Comparison of ENCODE assay signal across 23 mouse cellular contexts in the genomic region with DNA sequence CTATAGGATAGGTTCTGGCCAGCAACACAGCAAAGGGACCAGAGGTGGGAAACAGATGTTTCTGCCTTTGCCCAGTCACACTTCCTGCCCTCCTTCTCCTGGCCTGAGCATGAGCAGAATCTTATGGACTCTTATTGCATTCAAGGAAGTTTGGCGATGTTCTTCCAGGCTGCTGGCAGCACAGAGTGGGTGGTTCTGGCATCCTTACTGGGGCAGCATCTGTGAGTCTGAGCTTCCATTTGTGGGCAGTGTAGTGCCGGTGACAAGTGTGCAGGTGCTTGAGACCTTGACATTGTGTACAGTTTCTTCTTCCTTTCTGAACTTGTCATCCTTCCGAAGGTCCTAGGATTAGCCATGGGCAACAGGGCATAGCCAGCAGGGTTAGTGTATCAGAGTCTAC. TPM values are rescaled to one million over a fixed set of nuclear protein-coding genes. Genes with fewer than 3 reads are reported as not detected.
DNase-seq lines count a peak whose midpoint lies in the region; ATAC-seq lines count a peak whose summit lies in the region.
"Had no signal": no experiment of that assay in that cellular context is flagged by ENCODE, and none has a peak within 500 bp of the region (broad histone marks: within the 10 kb centered on the region; RNA-seq: fewer than 3 reads in every experiment).

No protein-coding gene starts in this region.

- H3K4me2 ChIP-seq in forebrain, embryonic 14.5 days (ENCODE audit: low read length) = no peak overlapping the region
- H3K4me2 ChIP-seq: heart, embryonic 15.5 days; midbrain, embryonic 13.5 days; neural tube, embryonic 12.5 days had no signal

- H3K27ac ChIP-seq in forebrain, embryonic 14.5 days (ENCODE audit: low read depth, low read length) = no peak overlapping the region
- H3K27ac ChIP-seq: heart, adult 2 months; heart, embryonic 15.5 days; kidney, postnatal 0 days; left cerebral cortex, adult 2 months; midbrain, embryonic 13.5 days; neural tube, embryonic 12.5 days had no signal

- no peak for ATAC-seq in forebrain, embryonic 14.5 days
- ATAC-seq: forebrain, embryonic 16.5 days; hindbrain, embryonic 16.5 days; intestine, postnatal 0 days; midbrain, embryonic 13.5 days had no signal

- peak; percentile 58 to 65 for DNase-seq in left cerebral cortex, adult 18-20 months (ENCODE audit: low spot score in 2 of 2)
- no peak for DNase-seq in left cerebral cortex, postnatal 4 days
- peak; percentile 9 to 32 for DNase-seq in layer of hippocampus, adult 8-10 months (ENCODE audit: low spot score in 2 of 2)
- peak; percentile 43 to 85 for DNase-seq in left cerebral cortex, postnatal 25 days (ENCODE audit: low spot score in 2 of 2)
- DNase-seq in telencephalon, adult 2 months (ENCODE audit: low read depth, low spot score) = peak; percentile 55
- no peak for DNase-seq in cerebellum, postnatal 36 days
- DNase-seq in forebrain, embryonic 14.5 days (ENCODE audit: low spot score) = no peak
- DNase-seq: adrenal gland, adult 8-10 months; cerebellum, postnatal 14 days; embryo, embryonic 11 days; gastrocnemius, postnatal 14 days; heart, adult 2 months; liver; lung, postnatal 10 days had no signal

- WGBS in forebrain, embryonic 14.5 days = 96% methylated on average over 3 of the region's 3 CpGs

- H3K4me1 ChIP-seq in forebrain, embryonic 14.5 days (ENCODE audit: control insufficient read depth, insufficient read depth, low read length) = no peaks in the 10 kb centered on the region
- H3K4me1 ChIP-seq: heart, embryonic 15.5 days; midbrain, embryonic 13.5 days; neural tube, embryonic 12.5 days had no signal

- no peak overlapping the region for H3K4me3 ChIP-seq in forebrain, embryonic 14.5 days (ENCODE audit: low read depth, low read length)
- H3K4me3 ChIP-seq: heart, adult 2 months; heart, embryonic 15.5 days; left cerebral cortex, adult 2 months; midbrain, embryonic 13.5 days; neural tube, embryonic 12.5 days had no signal

- H3K36me3 ChIP-seq in forebrain, embryonic 14.5 days (ENCODE audit: control insufficient read depth, insufficient read depth, low read length) = no peaks in the 10 kb centered on the region
- H3K36me3 ChIP-seq: heart, embryonic 15.5 days; midbrain, embryonic 13.5 days; neural tube, embryonic 12.5 days had no signal

- no peak overlapping the region for H3K9ac ChIP-seq in forebrain, embryonic 14.5 days (ENCODE audit: low read length)
- H3K9ac ChIP-seq: heart, embryonic 15.5 days; midbrain, embryonic 13.5 days; neural tube, embryonic 12.5 days had no signal

- no peaks in the 10 kb centered on the region for H3K9me3 ChIP-seq in forebrain, embryonic 14.5 days (replicated peaks; ENCODE audit: control insufficient read depth, low read length)
- H3K9me3 ChIP-seq: heart, embryonic 15.5 days; midbrain, embryonic 13.5 days; neural tube, embryonic 12.5 days had no signal

- H3K27me3 ChIP-seq in forebrain, embryonic 14.5 days (replicated peaks; ENCODE audit: control insufficient read depth, insufficient read depth, low read length) = no peaks in the 10 kb centered on the region
- H3K27me3 ChIP-seq: heart, embryonic 15.5 days; midbrain, embryonic 13.5 days; neural tube, embryonic 12.5 days had no signal

- intact Hi-C loops in left cerebral cortex, postnatal 4 days (cut with DNase I) = no loop called here
- intact Hi-C loops in left cerebral cortex, postnatal 25 days (cut with DNase I) = no loop called here

RNA-seq across cellular contexts. Expression of a gene that starts 12.9 kb away (rescaled TPM):
- total RNA-seq in left cerebral cortex, adult 18-20 months (2021) = under 1 TPM; 0.61 to 1.00 TPM
- total RNA-seq in left cerebral cortex, postnatal 4 days (2021) = 1 to 10 TPM in 1 of 2 experiments, under 1 TPM in 1; 0.90 to 1.5 TPM
- total RNA-seq in layer of hippocampus, adult 8-10 months (2022) = 1 to 10 TPM in 1 of 4 experiments, under 1 TPM in 3; 0.85 to 1.7 (median 0.94) TPM
- 1 to 10 TPM; 1.1 to 1.2 TPM for total RNA-seq in left cerebral cortex, postnatal 25 days (2021)
- 0.09 TPM in 1 of 2 replicates, not detected in the other for polyA plus RNA-seq in forebrain, embryonic 14.5 days (2014; fragmentation: Nextera tagmentation; extraction: Ambion mirVana)
- total RNA-seq: hematopoietic stem cell, adult 5-6 weeks had no signal
- polyA plus RNA-seq: midbrain, embryonic 13.5 days; neural tube, embryonic 12.5 days had no signal

Comparison
In these comparisons a context has a peak if more than half of its experiments do, and no peak if none do; other contexts are left out.
1. DNase-seq: peak in left cerebral cortex, adult 18-20 months (2 of 2), layer of hippocampus, adult 8-10 months (2 of 2), left cerebral cortex, postnatal 25 days (2 of 2) and telencephalon, adult 2 months (single experiment); none in left cerebral cortex, postnatal 4 days (single experiment), cerebellum, postnatal 36 days (0 of 2) and forebrain, embryonic 14.5 days (single experiment).